Mouse (Mus musculus) adrenal gland, adult 18-20 months (tissue): Measurements from ENCODE around the gene Gcm1. TPM values are rescaled to one million over a fixed set of nuclear protein-coding genes. Genes with fewer than 3 reads are reported as not detected.

Experiments
- DNase-seq, 2 experiments: peaks; one replicate each; pipeline ENCODE4 v3.0.0; 2021 to 2022; ENCODE audit warnings: low spot score in 2 of 2
- long read RNA-seq, 2 experiments: library from polyadenylated mRNA; stranded (forward); transcript quantifications; one replicate each; pipeline ENCODE4 v2.0.0; 2021
- total RNA-seq, 2 experiments: library from RNA; stranded (reverse); gene quantifications; 1 replicate in 1 of 2; 2 replicates in 1 of 2; pipeline ENCODE4 v1.2.3; 2021

Gcm1 gene
- not detected for total RNA-seq
- long read RNA-seq, experiment 1: 0 reads
- long read RNA-seq, experiment 2: 0 reads

- DNase-seq: no peak
Observed at GRCm38 (mm10) chr9:78051677-78052076, at the start of gene Gcm1. Gcm1 (plus strand) TSS chr9:78051924.

GRCm38 (mm10) chr9:78003278-78003677 is 48.4 kb upstream of the Gcm1 start:
- DNase-seq: no peak

GRCm38 (mm10) chr9:78005481-78005880 is 46.2 kb upstream of the Gcm1 start:
- no peak for DNase-seq

- DNase-seq: peak; percentile 88 to 89
Observed at GRCm38 (mm10) chr9:78006209-78007001, 45.3 kb upstream of the Gcm1 start.

- DNase-seq: no peak
Observed at GRCm38 (mm10) chr9:78009382-78009781, 42.3 kb upstream of the Gcm1 start.

- no peak for DNase-seq
Observed at GRCm38 (mm10) chr9:78010187-78010586, 41.5 kb upstream of the Gcm1 start.

- DNase-seq: no peak
Observed at GRCm38 (mm10) chr9:78010707-78011106, 41.0 kb upstream of the Gcm1 start.

GRCm38 (mm10) chr9:78012066-78012465 is 39.7 kb upstream of the Gcm1 start:
- no peak for DNase-seq

GRCm38 (mm10) chr9:78012681-78013080 is 39.0 kb upstream of the Gcm1 start:
- no peak for DNase-seq

GRCm38 (mm10) chr9:78013813-78014212 is 37.9 kb upstream of the Gcm1 start:
- DNase-seq: no peak

- DNase-seq: no peak
Observed at GRCm38 (mm10) chr9:78015816-78016215, 35.9 kb upstream of the Gcm1 start.

- DNase-seq: no peak
Observed at GRCm38 (mm10) chr9:78016288-78016687, 35.4 kb upstream of the Gcm1 start.

GRCm38 (mm10) chr9:78021256-78021655 is 30.5 kb upstream of the Gcm1 start:
- no peak for DNase-seq

- peak; percentile 33 to 49 for DNase-seq
Observed at GRCm38 (mm10) chr9:78022187-78022945, 29.4 kb upstream of the Gcm1 start.

GRCm38 (mm10) chr9:78024823-78025222 is 26.9 kb upstream of the Gcm1 start:
- DNase-seq: peak; percentile 34 to 48

GRCm38 (mm10) chr9:78027099-78027498 is 24.6 kb upstream of the Gcm1 start:
- peak in 1 of 2 experiments; percentile 53 for DNase-seq

- DNase-seq: no peak
Observed at GRCm38 (mm10) chr9:78030835-78031456, 20.8 kb upstream of the Gcm1 start.

GRCm38 (mm10) chr9:78032930-78033329 is 18.8 kb upstream of the Gcm1 start:
- no peak for DNase-seq

GRCm38 (mm10) chr9:78035296-78035695 is 16.4 kb upstream of the Gcm1 start:
- DNase-seq: no peak

- DNase-seq: no peak
Observed at GRCm38 (mm10) chr9:78035831-78036230, 15.9 kb upstream of the Gcm1 start.

GRCm38 (mm10) chr9:78038755-78039489 is 12.8 kb upstream of the Gcm1 start:
- peak; percentile 74 to 79 for DNase-seq
